Mouse (Mus musculus) embryonic fibroblast, embryonic 13.5 days (primary cell): ENCODE measurements around the gene Lig4. TPM values are rescaled to one million over a fixed set of nuclear protein-coding genes. Genes with fewer than 3 reads are reported as not detected.

Source experiments
- H3K27ac ChIP-seq: 2 replicates; pipeline ENCODE4 v1.5.1; 2012; ENCODE audit warnings: low read length, control low read depth, inconsistent platforms; ENCODE audit not compliant: insufficient read depth
- H3K4me1 ChIP-seq: 2 replicates; pipeline ENCODE4 v1.6.1; 2011; ENCODE audit warnings: low read length; ENCODE audit not compliant: control insufficient read depth, insufficient read depth
- H3K4me3 ChIP-seq: 2 replicates; pipeline ENCODE4 v1.5.1; 2011; ENCODE audit warnings: mild to moderate bottlenecking, control low read depth, low read length; ENCODE audit not compliant: insufficient read depth
- CTCF ChIP-seq: IDR thresholded peaks from 2 replicates; pipeline ENCODE4 v1.5.1; 2011; ENCODE audit warnings: mild to moderate bottlenecking, control low read depth, low read length, moderate library complexity, borderline replicate concordance; ENCODE audit not compliant: insufficient read depth
- POLR2A ChIP-seq: IDR thresholded peaks from 2 replicates; pipeline ENCODE4 v1.6.1; 2011; ENCODE audit warnings: low read depth, mild to moderate bottlenecking, control low read depth, low read length, moderate library complexity
- polyA plus RNA-seq: library from polyadenylated mRNA; stranded (reverse); fragments of >200 nt; gene quantifications from 2 replicates; pipeline ENCODE4 v1.2.4, GENCODE M21; 2011; ENCODE audit warnings: low read depth; ENCODE audit not compliant: missing spikeins, insufficient read length

Lig4 gene
- 8.0 and 10.5 TPM in 2 replicates for polyA plus RNA-seq

GRCm38 (mm10) chr8:9977573-9978314, at the start of gene Lig4, which contains the start of gene Abhd13:
TSS of gene Lig4 (minus strand) at chr8:9977686.
TSS of gene Abhd13 (plus strand) at chr8:9977707.
- Histone ChIP-seq H3K27ac (0 out of 2 replicates have a peak within 1 kb of the TSS, but pooled peaks have one; percentile 35), H3K4me3 (peak within 1 kb of the TSS; percentile 92), H3K4me1 (peaks cover 4% of the 10 kb centered on the region; the same call in 1 of the 2 replicates)
- TF ChIP-seq CTCF: no peak
- peak; percentile 69 for TF ChIP-seq POLR2A

- Histone ChIP-seq H3K27ac (no peak overlapping the region), H3K4me1 (peaks cover 2% of the 10 kb centered on the region; the same call in 1 of the 2 replicates), H3K4me3 (no peak overlapping the region)
- no peak for TF ChIP-seq POLR2A
- TF ChIP-seq CTCF: no peak
These were observed 39.7 kb upstream of the Lig4 start for GRCm38 (mm10) chr8:10017231-10017630.

GRCm38 (mm10) chr8:10016252-10016651, 38.8 kb upstream of the Lig4 start:
- peaks cover 2% of the 10 kb centered on the region; the same call in 1 of the 2 replicates for H3K4me1 ChIP-seq
- H3K27ac ChIP-seq: no peak overlapping the region
- no peak for TF ChIP-seq POLR2A
- no peak for TF ChIP-seq CTCF
- no peak overlapping the region for H3K4me3 ChIP-seq

- no peak overlapping the region for H3K4me3 ChIP-seq
- H3K27ac ChIP-seq: no peak overlapping the region
- no peaks in the 10 kb centered on the region for H3K4me1 ChIP-seq
- TF ChIP-seq CTCF: no peak
- no peak for TF ChIP-seq POLR2A
These were observed 30.2 kb upstream of the Lig4 start for GRCm38 (mm10) chr8:10007660-10008028.

GRCm38 (mm10) chr8:10006986-10007659, 29.6 kb upstream of the Lig4 start:
- TF ChIP-seq CTCF: no peak
- no peak for TF ChIP-seq POLR2A
- Histone ChIP-seq H3K4me1 (no peaks in the 10 kb centered on the region), H3K27ac (no peak overlapping the region), H3K4me3 (no peak overlapping the region)

GRCm38 (mm10) chr8:10006156-10006985, 28.9 kb upstream of the Lig4 start, which contains the start of gene Tnfsf13b:
TSS of gene Tnfsf13b (plus strand) at chr8:10006467.
- H3K27ac ChIP-seq: no peak within 1 kb of the TSS
- no peak for TF ChIP-seq CTCF
- TF ChIP-seq POLR2A: no peak
- no peaks in the 10 kb centered on the region for H3K4me1 ChIP-seq
- H3K4me3 ChIP-seq: no peak within 1 kb of the TSS

GRCm38 (mm10) chr8:10004115-10004514, 26.6 kb upstream of the Lig4 start:
- Histone ChIP-seq H3K4me3 (no peak overlapping the region), H3K27ac (no peak overlapping the region), H3K4me1 (no peaks in the 10 kb centered on the region)
- TF ChIP-seq CTCF (no peak), POLR2A (no peak)

- Histone ChIP-seq H3K4me3 (no peak overlapping the region), H3K4me1 (peaks cover 4% of the 10 kb centered on the region; the same call in 1 of the 2 replicates), H3K27ac (no peak overlapping the region)
- TF ChIP-seq POLR2A (no peak), CTCF (no peak)
These were observed 2.7 kb upstream of the Lig4 start for GRCm38 (mm10) chr8:9980188-9980587.

- peaks cover 4% of the 10 kb centered on the region; the same call in 1 of the 2 replicates for H3K4me1 ChIP-seq
- H3K27ac ChIP-seq: no peak overlapping the region
- TF ChIP-seq CTCF (no peak), POLR2A (no peak)
These were observed 2.3 kb upstream of the Lig4 start for GRCm38 (mm10) chr8:9979746-9980145.

More at GRCm38 (mm10) chr8:9979746-9980145, 2.3 kb upstream of the Lig4 start:
- H3K4me3 ChIP-seq: no peak overlapping the region
